Mouse (Mus musculus) central nervous system, embryonic 18 days (tissue): ENCODE data around the gene Plxnb2. TPM values are rescaled to one million over a fixed set of nuclear protein-coding genes. Genes with fewer than 3 reads are reported as not detected.

Experiments
- polyA plus RNA-seq: library from polyadenylated mRNA; depleted of rRNA; stranded (reverse); fragments of >200 nt; gene quantifications from 2 replicates; pipeline ENCODE4 v1.2.3, GENCODE M21; 2012; rRNA removed

Plxnb2 gene
- 134 and 141 TPM in 2 replicates for polyA plus RNA-seq

DNA sequence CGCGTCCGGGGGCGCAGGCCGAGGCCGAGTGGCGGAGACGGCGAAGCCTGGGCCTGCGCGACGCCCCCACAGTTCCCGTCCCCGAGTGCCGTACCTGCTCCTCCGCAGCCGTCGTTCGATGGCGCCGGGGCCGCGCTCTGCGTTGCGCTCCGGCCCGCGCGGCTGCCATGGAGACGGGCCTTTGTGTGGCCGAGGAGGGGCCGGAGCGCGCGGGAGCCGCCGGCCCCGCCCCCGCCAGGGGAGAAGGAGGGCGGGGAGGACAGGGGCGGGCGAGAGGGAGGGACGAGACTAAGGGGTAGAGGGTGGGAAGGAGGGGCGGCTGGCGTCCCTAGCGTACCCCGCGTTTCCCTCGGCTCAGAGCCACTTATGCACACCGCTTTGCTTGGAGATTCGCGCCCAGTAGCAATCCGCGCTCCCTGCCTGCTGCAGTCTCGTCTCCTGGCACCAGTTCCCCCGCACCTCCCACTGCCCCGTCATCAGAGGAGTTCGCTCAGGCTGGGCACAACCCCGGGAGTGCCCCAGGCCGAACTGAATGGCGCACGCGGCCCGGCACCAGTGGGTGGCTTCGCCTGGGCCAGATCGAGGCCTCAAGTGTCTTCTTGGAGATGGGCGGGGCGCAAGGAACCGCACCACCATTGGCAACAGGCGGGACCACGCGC lies at the start of gene Plxnb2:
Gene Plxnb2, minus strand, starts transcription at position 218 of the 659 bp plus-strand sequence.

DNA sequence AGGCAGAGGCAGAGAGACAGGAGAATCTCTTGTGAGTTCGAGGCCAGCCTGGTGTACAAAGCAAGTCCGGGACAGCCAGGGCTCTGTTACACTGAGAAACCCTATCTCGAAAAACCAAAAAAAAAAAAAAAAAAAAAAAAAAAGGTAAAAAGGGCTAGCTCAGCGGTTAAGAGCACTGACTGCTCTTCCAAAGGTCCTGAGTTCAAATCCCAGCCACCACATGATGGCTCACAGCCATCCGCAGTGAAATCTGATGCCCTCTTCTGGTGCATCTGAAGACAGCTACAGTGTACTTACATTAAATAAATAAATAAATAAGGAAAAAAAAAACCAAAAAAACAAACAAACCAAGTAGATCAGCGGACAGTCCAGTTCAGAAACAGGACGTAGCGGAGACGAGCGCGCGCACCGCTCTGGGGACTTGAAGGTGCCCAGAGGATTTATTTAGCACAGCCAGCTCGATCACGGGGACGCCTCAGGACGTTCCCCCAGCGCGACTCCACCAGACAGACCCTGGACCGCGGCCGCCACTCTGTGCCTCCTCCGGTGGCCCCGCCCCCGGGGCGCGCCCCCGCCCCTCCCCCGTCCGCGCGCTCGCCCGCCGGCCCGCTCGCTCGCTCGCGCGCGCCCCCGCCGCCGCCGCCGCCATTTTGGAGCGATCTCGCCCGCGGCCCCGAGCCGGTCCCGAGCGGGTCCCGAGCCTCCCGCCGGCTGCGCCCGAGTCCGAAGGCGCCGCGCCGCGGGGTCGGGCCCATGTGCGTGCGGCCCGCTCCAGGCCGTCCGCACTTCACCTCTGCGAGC lies 30.5 kb upstream of the Plxnb2 start, which contains the start of gene Ppp6r2:
Gene Ppp6r2, plus strand, starts transcription at position 639 of the 801 bp plus-strand sequence.

DNA sequence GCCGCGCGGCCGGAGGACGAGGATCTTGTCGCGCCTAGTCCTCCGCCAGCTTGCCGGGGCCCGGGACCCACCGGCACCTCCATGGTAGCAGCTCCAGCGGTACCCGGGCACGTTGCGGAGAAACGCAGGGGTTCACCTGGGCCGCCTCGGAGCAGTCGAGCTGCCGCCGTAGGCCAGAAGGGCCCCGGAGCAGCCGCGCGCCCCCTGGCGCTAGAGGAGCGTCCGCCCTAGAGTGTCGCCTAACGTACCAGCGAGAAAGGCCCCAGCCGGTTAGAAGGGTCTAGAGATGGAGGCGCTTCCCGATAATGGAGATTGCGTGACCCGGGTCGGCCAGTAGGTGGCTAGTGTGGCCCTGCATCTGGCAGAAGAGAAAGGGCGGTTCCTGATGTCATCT lies 15.7 kb upstream of the Plxnb2 start, which contains the start of gene Dennd6b:
Gene Dennd6b, minus strand, starts transcription at position 184 of the 394 bp plus-strand sequence.

GRCm38 (mm10) chr15:89149271-89150040 lies 31.1 kb downstream of the Plxnb2 start, which contains the start of gene Mapk11:
Gene Mapk11, minus strand, starts transcription at chr15:89149628.

GRCm38 (mm10) chr15:89140659-89141252 lies 39.8 kb downstream of the Plxnb2 start, which contains the start of gene Mapk12:
Gene Mapk12, minus strand, starts transcription at chr15:89140703.

DNA sequence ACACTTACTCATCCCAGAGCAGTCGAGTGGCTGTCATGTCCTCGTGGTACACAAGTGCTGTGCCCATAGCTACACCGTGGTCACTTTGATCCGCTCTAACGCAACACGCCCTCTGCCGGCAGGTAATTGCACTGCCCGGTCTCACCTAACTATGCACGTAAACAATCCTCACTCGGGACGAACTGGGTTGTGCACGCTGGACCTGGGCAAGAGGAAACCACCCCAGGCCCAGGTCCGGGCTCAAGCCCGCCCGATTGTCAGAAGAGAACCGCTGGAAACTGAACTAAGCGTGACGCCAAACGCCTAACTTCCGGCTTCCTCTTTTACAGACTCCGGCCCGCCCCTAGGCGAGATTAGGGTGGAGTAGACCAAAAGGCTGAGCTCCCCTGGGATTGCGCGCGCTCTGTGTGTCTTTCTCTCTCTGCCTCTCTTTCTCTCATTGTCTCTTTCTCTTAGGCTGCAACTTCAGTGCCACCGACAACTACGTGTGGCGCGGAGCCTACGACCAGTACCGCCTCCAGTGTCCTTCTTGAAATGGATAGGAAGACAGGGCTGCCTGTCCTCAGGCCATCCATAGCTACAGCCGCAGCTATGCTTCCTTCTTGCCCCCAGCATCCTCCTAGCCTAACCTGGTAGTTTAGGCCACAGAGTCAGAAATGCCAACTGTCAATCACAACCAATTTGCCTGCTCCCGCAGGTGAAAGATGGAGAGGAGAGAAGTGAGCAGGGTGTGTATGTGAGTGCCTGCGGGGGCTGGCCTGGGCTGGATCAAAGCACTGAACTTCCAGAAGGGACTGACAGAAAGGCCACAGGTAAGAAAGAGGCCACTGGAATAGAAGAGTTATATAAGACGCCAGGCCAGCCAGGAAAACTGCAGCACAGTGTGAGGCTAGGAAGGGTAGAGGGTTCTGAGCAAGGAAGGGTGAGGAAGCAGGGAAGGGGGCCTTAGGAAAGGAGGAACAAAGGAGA lies 51.9 kb downstream of the Plxnb2 start, which contains the start of gene Hdac10:
Gene Hdac10, minus strand, starts transcription at position 319 of the 969 bp plus-strand sequence.

DNA sequence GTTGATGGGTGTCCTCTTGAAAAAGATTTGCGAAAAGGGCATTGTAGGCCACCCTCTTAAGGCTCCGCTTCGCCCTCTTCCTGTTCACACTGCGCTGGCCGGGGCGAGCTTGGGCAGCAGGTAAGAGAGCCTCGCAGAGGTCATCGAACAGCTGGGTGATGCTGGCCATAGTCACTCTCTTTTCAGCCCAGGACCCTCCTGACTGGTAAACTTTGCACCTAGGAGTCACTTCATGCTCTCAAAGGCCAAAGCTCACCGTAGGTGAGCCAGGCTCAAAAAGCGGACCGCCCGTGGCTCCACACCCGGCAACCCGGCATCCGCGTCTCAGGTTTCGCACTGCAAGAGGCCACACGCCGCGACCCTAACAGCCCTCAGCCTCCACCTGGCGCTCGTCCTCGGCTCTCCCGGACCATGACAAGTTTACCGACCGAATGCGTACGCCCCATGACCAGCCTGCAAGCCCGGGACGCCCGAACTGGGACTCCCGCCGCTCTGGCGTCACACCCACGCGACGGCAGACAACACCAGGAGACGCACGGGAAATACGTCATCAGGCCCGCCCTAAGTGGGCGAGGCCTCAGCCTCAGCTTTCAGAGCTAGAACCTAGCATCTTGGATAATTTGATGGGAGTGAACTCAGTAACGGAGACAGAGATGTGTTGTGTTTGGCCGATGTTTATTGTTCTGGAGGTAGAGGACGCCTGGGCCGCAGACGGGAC lies 57.8 kb downstream of the Plxnb2 start, which contains the start of gene Tubgcp6:
Gene Tubgcp6, minus strand, starts transcription at position 464 of the 718 bp plus-strand sequence.

Other genes starting within 250 kb of the Plxnb2 start
- gene Ttll8, start 226.4 kb downstream of the Plxnb2 start, polyA plus RNA-seq: 0.54 and 0.68 TPM in 2 replicates
- 37.5 and 41.8 TPM in 2 replicates for gene Mlc1, start 201.8 kb downstream of the Plxnb2 start, polyA plus RNA-seq
- 0.03 TPM in 1 of 2 replicates, not detected in the other for gene Mov10l1, start 197.9 kb downstream of the Plxnb2 start, polyA plus RNA-seq
- gene Panx2, start 121.1 kb downstream of the Plxnb2 start, polyA plus RNA-seq: 25.8 and 31.2 TPM in 2 replicates
- gene Trabd, start 105.7 kb downstream of the Plxnb2 start, polyA plus RNA-seq: 31.3 and 32.3 TPM in 2 replicates
- 36.9 and 39.2 TPM in 2 replicates for gene Selenoo, start 91.7 kb downstream of the Plxnb2 start, polyA plus RNA-seq
- gene Tubgcp6, start 57.7 kb downstream of the Plxnb2 start, polyA plus RNA-seq: 33.3 and 39.6 TPM in 2 replicates
- 59.9 and 61.6 TPM in 2 replicates for gene Hdac10, start 52.1 kb downstream of the Plxnb2 start, polyA plus RNA-seq
- 9.2 and 9.8 TPM in 2 replicates for gene Mapk12, start 40.1 kb downstream of the Plxnb2 start, polyA plus RNA-seq
- gene Mapk11, start 31.2 kb downstream of the Plxnb2 start, polyA plus RNA-seq: 58.0 and 67.9 TPM in 2 replicates
- gene Dennd6b, start 15.7 kb upstream of the Plxnb2 start, polyA plus RNA-seq: 162 TPM in 2 replicates
- gene Ppp6r2, start 30.8 kb upstream of the Plxnb2 start, polyA plus RNA-seq: 132 and 135 TPM in 2 replicates
- 149 and 165 TPM in 2 replicates for gene Sbf1, start 134.5 kb upstream of the Plxnb2 start, polyA plus RNA-seq
- gene Adm2, start 141.9 kb upstream of the Plxnb2 start, polyA plus RNA-seq: 0.07 TPM in 1 of 2 replicates, not detected in the other
- not detected in 2 replicates for gene Miox, start 153.6 kb upstream of the Plxnb2 start, polyA plus RNA-seq
- gene Lmf2, start 174.9 kb upstream of the Plxnb2 start, polyA plus RNA-seq: 15.9 and 17.0 TPM in 2 replicates
- 104 and 105 TPM in 2 replicates for gene Ncaph2, start 174.9 kb upstream of the Plxnb2 start, polyA plus RNA-seq
- gene Sco2, start 193.1 kb upstream of the Plxnb2 start, polyA plus RNA-seq: 34.5 and 37.7 TPM in 2 replicates
- 3.2 and 3.9 TPM in 2 replicates for gene Tymp, start 196.3 kb upstream of the Plxnb2 start, polyA plus RNA-seq
- gene Odf3b, start 198.5 kb upstream of the Plxnb2 start, polyA plus RNA-seq: 2.2 and 4.6 TPM in 2 replicates
- 0.03 and 0.04 TPM in 2 replicates for gene Klhdc7b, start 204.1 kb upstream of the Plxnb2 start, polyA plus RNA-seq
- gene Syce3, start 229.7 kb upstream of the Plxnb2 start, polyA plus RNA-seq: 0.23 and 0.26 TPM in 2 replicates
- gene Cpt1b, start 245.1 kb upstream of the Plxnb2 start, polyA plus RNA-seq: 6.2 and 8.1 TPM in 2 replicates
- gene C730034F03Rik, start 248.8 kb upstream of the Plxnb2 start, polyA plus RNA-seq: 3.3 and 3.4 TPM in 2 replicates
- gene Gm44502, start 248.9 kb upstream of the Plxnb2 start, polyA plus RNA-seq: 0.11 and 0.19 TPM in 2 replicates
- 87.4 and 92.5 TPM in 2 replicates for gene Chkb, start 249.1 kb upstream of the Plxnb2 start, polyA plus RNA-seq